Mouse (Mus musculus): ENCODE measurements around the gene Rab40c. TPM values are rescaled to one million over a fixed set of nuclear protein-coding genes. Genes with fewer than 3 reads are reported as not detected.

Rab40c gene
- polyA plus RNA-seq, 1 experiment from 2014 or later: 49.3 TPM

DNA sequence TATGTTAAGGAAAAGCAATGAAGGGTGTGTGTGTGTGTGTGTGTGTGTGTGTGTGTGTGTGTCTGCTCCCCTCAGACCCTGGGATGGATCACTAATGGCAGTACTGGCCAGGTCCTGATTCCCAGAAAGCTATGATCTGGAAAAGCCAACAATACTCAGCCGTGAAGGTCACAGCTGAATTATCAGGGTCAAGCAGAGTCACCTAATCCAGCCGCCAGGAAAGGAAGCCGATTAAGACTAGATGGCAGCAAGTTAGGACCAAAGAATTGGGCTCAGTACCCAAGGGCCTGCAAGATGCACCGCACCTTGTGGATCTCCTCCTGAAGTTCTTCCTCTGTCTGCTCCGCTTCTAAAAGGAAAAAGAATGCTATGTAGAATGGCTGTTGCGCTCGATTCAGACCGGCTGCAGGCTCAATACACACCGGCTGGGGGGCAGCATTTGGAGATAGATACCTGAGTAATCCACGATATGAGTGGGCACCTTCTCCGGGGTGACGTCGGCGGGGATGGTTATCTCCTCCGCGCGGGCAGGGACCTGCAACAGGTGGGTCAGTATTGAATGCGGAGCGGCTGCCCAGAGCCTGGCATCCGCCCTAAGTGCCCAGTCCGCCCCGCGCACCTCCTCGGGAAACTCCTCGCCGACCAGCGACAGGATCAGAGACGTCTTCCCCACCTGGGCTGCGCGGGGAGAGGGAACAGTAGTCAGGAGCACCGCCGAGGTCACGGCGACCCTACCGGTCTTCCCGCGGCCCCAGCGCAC, 75.7 kb downstream of the Rab40c start:
- Histone ChIP-seq H3K27ac (no peak overlapping the region), H3K4me1 (peaks cover 10% of the 10 kb centered on the region), H3K9ac (peak overlapping the region; percentile 83), H3K27me3 (replicated peaks) (no peaks in the 10 kb centered on the region), H3K4me3 (peak overlapping the region; percentile 92), H3K4me2 (replicated peaks) (peak overlapping the region; percentile 88), H3K36me3 (peaks cover 59% of the 10 kb centered on the region), H3K9me3 (no peaks in the 10 kb centered on the region)
- peak; percentile 2; the same call in 1 of the 2 replicates for ATAC-seq (ENCODE audit: low FRiP score, low read depth)
- WGBS: 6% methylated on average over 38 of the region's 38 CpGs

DNA sequence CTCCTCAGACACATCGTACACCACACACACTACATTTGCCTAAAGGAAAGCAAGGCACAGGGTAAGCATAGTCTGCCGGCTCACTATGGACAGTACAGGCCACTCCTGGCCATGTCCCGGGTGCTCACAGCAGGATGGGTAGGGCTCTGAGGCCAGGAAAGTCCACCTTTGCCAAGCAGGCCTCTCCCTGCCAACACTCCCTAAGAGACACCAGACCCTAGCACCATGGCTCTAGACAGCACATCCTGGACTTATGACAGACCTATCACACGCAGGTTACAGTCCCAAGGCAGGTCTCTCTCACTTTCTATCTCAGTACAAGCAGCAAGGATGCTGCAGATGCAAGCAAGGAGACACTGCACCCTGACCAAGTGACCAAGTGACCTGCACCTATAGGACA, 76.4 kb downstream of the Rab40c start:
- H3K27me3 ChIP-seq (replicated peaks): no peaks in the 10 kb centered on the region
- H3K9ac ChIP-seq: peak overlapping the region; percentile 83; the same call in 1 of the 2 replicates
- no peak for ATAC-seq (ENCODE audit: low FRiP score, low read depth)
- 96% methylated on average over 4 of the region's 4 CpGs for WGBS
- H3K27ac ChIP-seq: no peak overlapping the region
- H3K36me3 ChIP-seq: peaks cover 55% of the 10 kb centered on the region
- peak overlapping the region; percentile 88 for H3K4me2 ChIP-seq (replicated peaks)
- no peaks in the 10 kb centered on the region for H3K9me3 ChIP-seq
- H3K4me1 ChIP-seq: peaks cover 13% of the 10 kb centered on the region
- peak overlapping the region; percentile 92 for H3K4me3 ChIP-seq

DNA sequence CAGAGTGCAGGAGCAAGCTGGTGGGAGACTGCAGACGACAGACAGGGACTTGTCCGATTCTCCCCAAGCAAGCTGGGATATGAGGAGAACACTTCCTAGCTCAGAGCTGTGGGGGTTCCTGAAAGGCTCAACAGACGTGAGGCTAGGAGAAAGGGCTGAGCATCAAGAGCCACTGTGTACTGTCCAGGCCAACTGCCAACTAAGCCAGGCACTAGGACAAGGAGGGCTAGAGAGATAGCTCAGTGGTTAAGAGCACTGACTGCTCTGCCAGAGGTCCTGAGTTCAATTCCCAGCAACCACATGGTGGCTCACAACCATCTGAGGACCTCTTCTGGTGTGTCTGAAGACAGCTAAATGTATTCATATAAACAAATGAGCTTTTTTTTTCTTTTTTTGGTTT, 77.0 kb downstream of the Rab40c start:
- no peak for ATAC-seq (ENCODE audit: low FRiP score, low read depth)
- WGBS: 89% methylated on average over 3 of the region's 3 CpGs
- Histone ChIP-seq H3K36me3 (peaks cover 53% of the 10 kb centered on the region), H3K27me3 (replicated peaks) (no peaks in the 10 kb centered on the region), H3K9ac (no peak overlapping the region), H3K4me3 (no peak overlapping the region), H3K27ac (no peak overlapping the region), H3K4me1 (peaks cover 19% of the 10 kb centered on the region), H3K4me2 (replicated peaks) (no peak overlapping the region), H3K9me3 (no peaks in the 10 kb centered on the region)

DNA sequence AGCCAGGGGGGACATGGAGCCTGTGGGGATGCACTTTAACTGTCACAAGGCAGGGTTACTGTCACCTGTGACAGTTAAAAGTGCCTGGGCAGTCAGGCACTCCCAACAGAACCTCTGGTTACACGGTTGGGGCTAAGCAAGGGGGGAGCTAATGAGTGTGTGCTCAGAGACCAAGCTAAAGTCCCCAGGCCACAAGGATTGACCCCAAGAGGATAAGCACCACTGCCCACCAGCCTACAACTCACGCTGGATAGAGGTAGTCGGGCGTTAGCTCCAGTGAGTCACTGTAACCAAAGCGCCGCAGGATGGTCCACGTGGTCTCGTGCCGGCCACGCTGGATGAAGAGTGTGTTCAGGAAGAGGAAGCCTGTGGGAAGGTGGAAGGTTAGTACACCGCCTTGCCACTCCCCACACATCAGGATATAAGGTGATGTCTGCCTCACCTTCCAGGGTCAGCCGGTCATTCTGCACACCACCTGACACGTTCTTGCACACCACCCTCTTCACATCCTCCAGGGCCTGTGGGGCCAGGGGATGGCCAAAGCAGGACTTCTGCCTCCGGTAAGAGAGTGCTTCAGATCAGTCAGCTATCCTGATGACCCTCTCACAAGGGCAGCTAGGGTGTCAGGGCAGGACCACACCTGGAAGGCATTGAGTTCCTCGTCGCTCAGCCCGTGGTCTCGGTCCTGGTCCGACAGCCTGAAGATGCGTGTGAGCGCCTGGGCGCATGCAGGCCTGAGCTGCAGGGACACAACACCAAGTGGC, 78.2 kb downstream of the Rab40c start, which contains the start of gene Gm20683:
TSS of gene Gm20683 (minus strand) at position 647 of the 764 bp plus-strand sequence.
- H3K27me3 ChIP-seq (replicated peaks): no peaks in the 10 kb centered on the region
- H3K27ac ChIP-seq: no peak within 1 kb of the TSS
- peaks cover 31% of the 10 kb centered on the region for H3K4me1 ChIP-seq
- H3K9ac ChIP-seq: no peak within 1 kb of the TSS
- no peak within 1 kb of the TSS for H3K4me3 ChIP-seq
- no peak for ATAC-seq (ENCODE audit: low FRiP score, low read depth)
- H3K9me3 ChIP-seq: no peaks in the 10 kb centered on the region
- 94% methylated on average over 22 of the region's 22 CpGs for WGBS
- H3K4me2 ChIP-seq (replicated peaks): no peak within 1 kb of the TSS
- H3K36me3 ChIP-seq: peaks cover 48% of the 10 kb centered on the region

DNA sequence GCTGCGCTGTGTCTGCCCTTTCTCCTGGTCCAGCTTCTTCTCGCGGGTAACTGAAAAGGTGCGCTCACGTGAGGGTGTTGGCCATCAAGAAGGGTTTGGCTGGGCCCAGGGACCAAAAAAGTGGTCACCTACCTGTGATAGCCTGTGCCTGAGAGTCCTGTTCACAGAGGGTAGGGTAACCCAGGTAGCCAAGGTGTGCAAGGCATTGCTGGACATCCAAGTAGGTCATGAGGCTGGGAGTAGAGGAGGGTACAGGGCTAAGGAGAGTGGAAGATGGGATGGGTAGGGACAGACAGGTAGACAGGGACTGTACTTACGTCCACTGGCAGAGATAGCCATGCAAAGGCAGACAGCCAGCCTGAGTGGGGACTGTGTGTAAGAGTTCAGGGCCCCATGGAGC, 79.0 kb downstream of the Rab40c start:
- H3K27me3 ChIP-seq (replicated peaks): no peaks in the 10 kb centered on the region
- H3K4me3 ChIP-seq: no peak overlapping the region
- no peaks in the 10 kb centered on the region for H3K9me3 ChIP-seq
- no peak overlapping the region for H3K9ac ChIP-seq
- 96% methylated on average over 6 of the region's 6 CpGs for WGBS
- ATAC-seq (ENCODE audit: low FRiP score, low read depth): no peak
- H3K36me3 ChIP-seq: peaks cover 44% of the 10 kb centered on the region
- no peak overlapping the region for H3K27ac ChIP-seq
- H3K4me1 ChIP-seq: peaks cover 39% of the 10 kb centered on the region
- H3K4me2 ChIP-seq (replicated peaks): no peak overlapping the region

DNA sequence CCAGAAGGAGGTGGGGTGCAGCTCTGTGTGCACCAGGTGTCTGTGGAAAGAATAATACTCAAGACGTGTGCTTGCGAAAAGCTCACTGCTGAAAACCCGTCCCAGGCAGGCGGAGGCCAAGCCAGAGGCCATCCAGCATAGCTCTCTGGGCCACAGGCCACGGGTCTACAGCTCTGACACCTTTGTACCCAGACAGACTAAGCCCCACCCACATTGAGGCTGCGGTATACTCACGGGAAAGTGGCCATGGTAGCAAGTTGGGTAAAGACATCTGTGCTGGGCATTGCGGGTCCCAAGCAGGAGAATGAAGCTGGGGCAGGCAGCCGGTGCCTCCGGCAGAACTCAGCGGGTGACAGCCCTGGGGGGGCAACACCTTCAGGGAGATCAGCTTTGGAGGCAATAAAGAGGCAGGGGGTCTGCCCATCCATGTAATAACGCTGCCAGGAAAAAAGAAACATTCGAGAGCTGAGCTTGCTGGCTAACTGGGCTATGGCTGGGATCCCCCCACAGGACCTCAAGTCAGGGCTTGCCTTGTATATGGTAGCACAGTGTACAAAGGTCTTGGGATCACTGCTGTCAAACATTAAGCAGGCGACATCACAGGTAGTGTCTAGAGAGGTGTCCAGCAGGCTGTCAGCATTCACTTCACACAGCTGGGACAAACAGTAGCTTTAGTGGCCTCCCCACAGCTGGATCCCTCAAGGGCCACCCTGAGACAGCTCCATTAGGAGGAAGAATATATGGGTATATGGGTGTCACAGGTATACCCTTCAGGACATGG, 79.9 kb downstream of the Rab40c start:
- 83% methylated on average over 14 of the region's 14 CpGs for WGBS
- Histone ChIP-seq H3K27me3 (replicated peaks) (no peaks in the 10 kb centered on the region), H3K9me3 (no peaks in the 10 kb centered on the region), H3K4me1 (peaks cover 47% of the 10 kb centered on the region), H3K9ac (no peak overlapping the region), H3K36me3 (peaks cover 51% of the 10 kb centered on the region), H3K27ac (no peak overlapping the region), H3K4me3 (no peak overlapping the region), H3K4me2 (replicated peaks) (no peak overlapping the region)
- ATAC-seq (ENCODE audit: low FRiP score, low read depth): no peak

DNA sequence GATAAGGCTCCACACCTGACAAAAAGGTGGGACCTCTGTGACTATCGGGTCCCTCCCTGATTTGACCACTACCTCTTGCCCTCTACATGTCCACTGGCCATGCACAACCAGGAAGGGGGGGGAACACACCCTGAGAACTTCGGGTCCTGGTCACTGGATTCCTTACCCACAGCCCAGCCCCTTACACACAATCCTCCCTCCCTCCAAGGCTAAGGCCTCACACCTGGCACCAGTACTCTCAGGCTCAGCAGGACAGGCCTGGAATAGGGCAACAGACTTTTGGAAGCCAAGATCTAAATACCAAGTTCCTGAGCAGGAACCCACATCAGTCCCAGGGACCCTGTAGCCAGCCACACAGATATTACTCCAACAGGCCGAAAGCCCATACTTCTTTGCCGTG, 80.6 kb downstream of the Rab40c start:
- Histone ChIP-seq H3K27me3 (replicated peaks) (no peaks in the 10 kb centered on the region), H3K4me2 (replicated peaks) (no peak overlapping the region), H3K9me3 (no peaks in the 10 kb centered on the region), H3K9ac (no peak overlapping the region), H3K36me3 (peaks cover 51% of the 10 kb centered on the region), H3K4me3 (no peak overlapping the region), H3K4me1 (peaks cover 54% of the 10 kb centered on the region), H3K27ac (no peak overlapping the region)
- no peak for ATAC-seq (ENCODE audit: low FRiP score, low read depth)
- WGBS: 85% methylated on average over 4 of the region's 4 CpGs

DNA sequence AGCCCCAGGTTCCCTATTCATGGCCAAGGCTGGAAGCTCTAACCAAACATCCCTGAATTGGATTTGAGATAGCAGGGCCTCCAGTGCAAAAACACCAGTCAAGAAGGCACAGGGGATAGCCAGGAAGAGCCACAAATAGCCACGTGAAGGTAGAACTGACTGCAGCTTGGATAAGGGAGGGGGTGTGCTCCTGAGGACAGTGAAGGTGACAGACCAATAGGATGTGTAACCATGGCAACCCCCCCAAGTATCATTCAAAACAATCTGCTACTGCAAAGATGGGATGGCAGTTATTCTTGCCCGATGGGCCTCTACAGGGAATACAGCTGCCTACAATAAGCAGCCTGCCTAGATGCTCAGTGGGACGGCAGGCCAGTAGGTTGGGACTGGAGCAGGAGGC, 82.0 kb downstream of the Rab40c start:
- Histone ChIP-seq H3K9me3 (no peaks in the 10 kb centered on the region), H3K4me3 (no peak overlapping the region; the same call in 1 of the 2 replicates), H3K4me1 (peaks cover 52% of the 10 kb centered on the region), H3K4me2 (replicated peaks) (peak overlapping the region; percentile 95), H3K36me3 (peaks cover 51% of the 10 kb centered on the region), H3K27ac (0 out of 2 replicates have a peak overlapping the region, but pooled peaks have one; percentile 16), H3K9ac (peak overlapping the region; percentile 66; the same call in 1 of the 2 replicates), H3K27me3 (replicated peaks) (no peaks in the 10 kb centered on the region)
- no peak for ATAC-seq (ENCODE audit: low FRiP score, low read depth)
- WGBS: 30% methylated on average over 3 of the region's 3 CpGs

DNA sequence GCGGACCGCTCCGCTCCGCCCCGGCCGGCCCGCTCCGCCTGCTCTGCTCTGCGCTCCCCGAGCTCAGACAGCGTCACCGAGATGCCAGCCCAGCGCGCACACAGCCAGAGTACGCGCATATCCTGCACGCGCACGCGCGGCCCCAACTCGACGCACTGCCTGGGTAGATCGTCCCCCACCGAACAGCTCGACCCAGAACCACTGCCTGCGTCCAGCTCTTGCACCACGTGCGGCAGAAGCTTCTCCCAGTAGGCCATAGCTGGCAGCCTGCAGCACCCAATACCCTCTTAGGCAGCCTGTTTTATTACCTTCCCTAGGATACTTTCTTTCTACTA, 82.5 kb downstream of the Rab40c start, which contains the start of gene Rhbdl1:
TSS of gene Rhbdl1 (minus strand) at position 220 of the 335 bp plus-strand sequence.
- no peaks in the 10 kb centered on the region for H3K27me3 ChIP-seq (replicated peaks)
- H3K36me3 ChIP-seq: peaks cover 46% of the 10 kb centered on the region
- H3K9me3 ChIP-seq: no peaks in the 10 kb centered on the region
- peak within 1 kb of the TSS; percentile 42 for H3K4me3 ChIP-seq
- 2% methylated on average over 27 of the region's 29 CpGs for WGBS
- peak within 1 kb of the TSS; percentile 32; the same call in 1 of the 2 replicates for H3K27ac ChIP-seq
- H3K4me1 ChIP-seq: peaks cover 54% of the 10 kb centered on the region
- ATAC-seq (ENCODE audit: low FRiP score, low read depth): 0 out of 2 replicates have a peak, but pooled peaks have one; percentile 8
- H3K4me2 ChIP-seq (replicated peaks): peak within 1 kb of the TSS; percentile 95
- H3K9ac ChIP-seq: peak within 1 kb of the TSS; percentile 66

DNA sequence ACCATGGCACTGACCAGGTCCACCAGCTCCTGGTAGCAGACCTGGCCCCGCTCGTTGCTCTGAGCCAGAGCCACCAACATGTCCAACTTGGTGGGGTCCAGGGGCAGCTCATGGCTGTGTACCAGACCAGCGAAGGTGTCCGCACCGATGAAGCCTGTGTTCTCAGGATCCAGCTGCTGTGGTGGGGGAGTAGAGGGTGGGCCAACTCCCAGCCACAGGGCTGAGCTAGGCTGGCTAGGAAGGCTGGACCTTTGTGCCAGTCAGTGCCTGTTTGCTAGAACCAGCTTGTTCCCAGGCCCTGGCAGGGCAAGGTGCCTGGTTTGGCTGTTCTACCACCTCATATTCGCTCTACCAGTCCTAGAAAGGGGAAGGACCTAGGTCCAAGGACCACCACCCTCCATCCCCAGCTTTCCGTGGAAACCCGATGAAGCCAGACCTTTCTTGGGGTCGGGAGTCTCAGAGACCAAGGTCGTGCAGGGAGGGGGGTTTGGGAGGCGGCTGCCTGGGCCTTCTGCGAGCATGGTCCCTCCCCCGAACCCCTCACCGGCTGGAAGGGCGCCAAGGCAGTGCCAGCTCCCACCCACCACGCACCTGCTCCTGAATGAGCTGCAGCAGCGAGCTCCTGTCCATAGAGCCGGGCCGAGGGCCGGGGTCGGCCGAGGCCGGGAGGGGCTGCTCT, 83.0 kb downstream of the Rab40c start:
- no peaks in the 10 kb centered on the region for H3K9me3 ChIP-seq
- 0 out of 2 replicates have a peak, but pooled peaks have one; percentile 8 for ATAC-seq (ENCODE audit: low FRiP score, low read depth)
- peak overlapping the region; percentile 66 for H3K9ac ChIP-seq
- H3K27me3 ChIP-seq (replicated peaks): no peaks in the 10 kb centered on the region
- peak overlapping the region; percentile 95 for H3K4me2 ChIP-seq (replicated peaks)
- peaks cover 43% of the 10 kb centered on the region for H3K36me3 ChIP-seq
- WGBS: 22% methylated on average over 23 of the region's 23 CpGs
- peak overlapping the region; percentile 32; the same call in 1 of the 2 replicates for H3K27ac ChIP-seq
- peaks cover 59% of the 10 kb centered on the region for H3K4me1 ChIP-seq
- peak overlapping the region; percentile 42 for H3K4me3 ChIP-seq

DNA sequence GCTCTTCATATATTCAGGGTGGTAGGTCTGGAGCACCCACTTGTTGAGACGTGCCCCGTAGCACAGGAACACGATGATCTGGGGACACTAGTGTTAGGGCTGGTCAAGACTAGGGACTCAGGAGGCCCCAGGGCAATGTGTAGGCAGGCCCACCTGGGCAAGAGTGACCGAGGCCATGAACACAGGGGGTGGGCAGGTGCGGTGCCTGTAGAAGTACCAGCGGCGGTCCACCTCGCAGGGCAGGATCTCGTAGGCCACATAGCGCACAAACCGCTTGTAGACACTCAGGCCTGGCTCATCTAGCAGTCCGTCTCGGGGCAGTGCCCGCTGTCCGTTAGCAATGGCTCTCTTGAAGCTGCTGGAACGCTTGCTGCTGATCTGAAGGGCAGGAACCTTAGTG, 83.7 kb downstream of the Rab40c start:
- no peak for ATAC-seq (ENCODE audit: low FRiP score, low read depth)
- H3K9me3 ChIP-seq: no peaks in the 10 kb centered on the region
- WGBS: 92% methylated on average over 16 of the region's 16 CpGs
- peak overlapping the region; percentile 95 for H3K4me2 ChIP-seq (replicated peaks)
- peak overlapping the region; percentile 66 for H3K9ac ChIP-seq
- no peak overlapping the region for H3K27ac ChIP-seq
- peaks cover 66% of the 10 kb centered on the region for H3K4me1 ChIP-seq
- no peaks in the 10 kb centered on the region for H3K27me3 ChIP-seq (replicated peaks)
- H3K4me3 ChIP-seq: no peak overlapping the region
- peaks cover 43% of the 10 kb centered on the region for H3K36me3 ChIP-seq

Data from neural tube, embryonic 12.5 days (tissue).